Mouse (Mus musculus) left cerebral cortex, adult 2 months (tissue): Measurements from ENCODE around the gene Adamtsl5. TPM values are rescaled to one million over a fixed set of nuclear protein-coding genes. Genes with fewer than 3 reads are reported as not detected.

ENCODE experiments used
- DNase-seq, 2 experiments: peaks; one replicate each; pipeline ENCODE4 v3.0.0; 2021 to 2022; ENCODE audit warnings: low spot score in 2 of 2, mixed read lengths in 1 of 2; ENCODE audit errors: extremely low spot score in 1 of 2
- H3K27ac ChIP-seq: fragments of 200-600 bp; 2 replicates; pipeline ENCODE4 v1.8.1; 2022
- H3K4me3 ChIP-seq: fragments of 200-600 bp; 2 replicates; pipeline ENCODE4 v1.8.1; 2022
- CTCF ChIP-seq: fragments of 200-600 bp; IDR thresholded peaks from 2 replicates; pipeline ENCODE4 v1.8.1; 2022; ENCODE audit warnings: antibody characterized with exemption, mild to moderate bottlenecking, moderate library complexity
- intact Hi-C: fragments of 180-260 bp; cut with DNase I; formaldehyde crosslinking; loops from one replicate; pipeline ENCODE4 v1.15.1; 2025
- total RNA-seq, 2 experiments: library from RNA; stranded (reverse); gene quantifications; 2 replicates each; pipeline ENCODE4 v1.2.3; 2021

The Adamtsl5 gene
- total RNA-seq, 2 experiments from 2014 or later, result 7.9 to 11.1 TPM

DNA sequence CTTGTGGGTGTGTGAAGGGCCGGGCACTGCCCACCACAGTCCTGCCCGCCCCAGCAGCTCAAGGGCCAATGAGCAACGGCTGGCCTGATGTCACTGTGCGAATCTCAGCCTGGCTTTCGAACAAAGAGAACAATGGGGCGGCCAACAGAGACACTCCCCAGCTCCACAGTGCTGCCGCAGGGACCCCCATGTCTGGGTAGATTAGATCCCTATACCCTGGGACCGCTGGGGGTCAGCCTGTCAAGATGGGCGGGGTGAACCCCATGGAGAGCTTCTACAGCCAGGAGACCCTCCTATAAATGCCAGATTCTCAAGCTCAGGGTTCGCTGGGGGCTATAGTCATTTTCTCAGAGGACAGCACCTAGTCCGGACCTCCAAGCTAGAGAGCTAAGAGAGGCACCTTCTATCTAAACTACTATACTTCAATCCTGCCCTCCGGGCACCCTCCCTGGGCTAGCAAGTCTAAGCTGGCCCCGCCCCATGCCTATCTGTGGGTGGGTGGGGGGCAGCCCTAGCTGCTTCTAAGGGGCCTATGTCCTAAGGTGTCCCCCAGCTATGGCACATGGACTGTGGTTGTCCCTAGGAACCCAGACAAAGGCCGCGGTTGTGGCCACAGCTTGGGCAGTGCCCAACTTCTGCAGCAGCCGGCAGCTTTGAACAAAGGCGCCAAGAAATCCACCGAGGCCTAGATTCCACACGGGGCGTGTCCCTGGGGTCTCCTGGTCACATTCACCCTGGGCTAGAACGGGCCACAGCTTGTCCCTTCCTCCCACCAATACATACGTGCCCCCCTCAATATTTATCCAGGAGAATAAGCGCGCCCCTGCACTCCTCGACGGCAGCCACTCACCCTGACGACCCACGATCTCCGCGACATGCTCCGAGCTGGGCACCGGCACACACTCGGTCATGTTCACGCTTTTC is 37.9 kb upstream of the Adamtsl5 start:
- no peak for TF ChIP-seq CTCF
- H3K27ac ChIP-seq, result peak overlapping the region; percentile 71
- no peak for DNase-seq
- intact Hi-C loops, result no loop called here
- H3K4me3 ChIP-seq, result peak overlapping the region; percentile 83

DNA sequence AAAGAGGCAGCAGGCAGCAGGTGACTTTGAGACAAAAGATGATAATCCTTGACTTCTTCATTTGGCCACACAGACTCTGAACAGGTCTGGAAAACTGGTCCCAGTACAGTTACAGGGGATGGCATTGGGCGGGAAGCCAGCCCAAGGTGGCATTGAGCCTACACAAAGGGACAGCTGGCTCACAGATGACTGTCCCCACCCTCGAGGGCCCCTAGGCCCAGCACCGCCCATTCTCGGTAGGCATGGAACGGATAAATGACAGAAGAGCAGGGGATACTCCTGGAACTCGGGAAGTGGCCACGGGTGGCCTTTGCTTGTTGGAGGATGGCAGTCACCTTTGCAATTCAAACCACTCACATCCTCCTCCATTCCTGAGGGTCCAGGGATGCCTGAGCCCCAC is 37.1 kb upstream of the Adamtsl5 start:
- no peak for DNase-seq
- peak overlapping the region; percentile 83 for H3K4me3 ChIP-seq
- TF ChIP-seq CTCF, result no peak
- peak overlapping the region; percentile 36; the same call in 1 of the 2 replicates for H3K27ac ChIP-seq
- intact Hi-C loops, result no loop called here

DNA sequence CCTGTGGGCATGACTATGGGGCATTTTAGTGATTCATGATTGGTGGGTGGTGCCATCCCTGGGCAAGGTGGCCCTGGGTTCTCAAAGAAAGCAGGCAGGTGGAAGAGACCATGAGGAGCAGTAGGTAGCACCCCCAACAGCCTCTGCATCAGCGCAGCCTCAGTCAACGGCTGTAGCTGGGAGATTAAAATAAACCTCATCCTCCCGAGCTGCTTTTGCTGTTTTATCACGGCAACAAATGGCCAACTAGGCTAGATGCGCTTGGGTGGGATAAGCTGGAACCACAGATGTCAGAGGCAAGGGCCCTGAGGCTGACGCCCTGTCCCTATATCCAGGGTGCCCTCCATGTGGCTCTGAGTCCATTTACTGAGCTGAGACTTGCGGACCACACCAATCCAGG is 36.5 kb upstream of the Adamtsl5 start:
- intact Hi-C loops, result no loop called here
- Histone ChIP-seq H3K27ac (0 out of 2 replicates have a peak overlapping the region, but pooled peaks have one; percentile 40), H3K4me3 (peak overlapping the region; percentile 83)
- TF ChIP-seq CTCF, result no peak
- DNase-seq, result no peak

DNA sequence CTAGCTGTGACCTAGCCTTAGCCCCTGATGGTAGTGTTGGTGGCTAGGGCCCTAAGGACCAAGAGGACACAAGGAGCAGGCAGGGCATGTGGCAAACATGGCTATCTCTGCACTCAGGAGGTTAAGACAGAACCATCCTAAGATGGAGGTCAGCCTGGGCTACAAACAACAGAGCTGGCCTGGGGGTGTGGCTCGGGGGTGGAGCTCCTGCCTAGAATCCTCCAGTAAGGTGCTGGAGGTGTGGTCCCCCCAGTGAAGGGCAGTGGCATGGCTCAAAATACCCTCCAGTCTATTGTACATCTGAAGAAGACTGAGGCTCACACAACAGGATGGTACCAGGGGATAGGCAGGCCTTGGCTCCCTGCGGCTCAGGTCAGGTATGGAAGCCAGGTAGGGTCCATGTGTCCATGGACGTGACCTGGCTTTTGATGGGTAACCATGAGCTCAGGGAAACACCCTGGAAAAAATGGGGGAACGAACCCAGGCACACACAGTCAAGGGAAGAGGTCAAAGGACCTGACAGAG is 36.0 kb upstream of the Adamtsl5 start:
- intact Hi-C loops, result no loop called here
- H3K27ac ChIP-seq, result no peak overlapping the region
- TF ChIP-seq CTCF, result no peak
- no peak for DNase-seq
- H3K4me3 ChIP-seq, result no peak overlapping the region

DNA sequence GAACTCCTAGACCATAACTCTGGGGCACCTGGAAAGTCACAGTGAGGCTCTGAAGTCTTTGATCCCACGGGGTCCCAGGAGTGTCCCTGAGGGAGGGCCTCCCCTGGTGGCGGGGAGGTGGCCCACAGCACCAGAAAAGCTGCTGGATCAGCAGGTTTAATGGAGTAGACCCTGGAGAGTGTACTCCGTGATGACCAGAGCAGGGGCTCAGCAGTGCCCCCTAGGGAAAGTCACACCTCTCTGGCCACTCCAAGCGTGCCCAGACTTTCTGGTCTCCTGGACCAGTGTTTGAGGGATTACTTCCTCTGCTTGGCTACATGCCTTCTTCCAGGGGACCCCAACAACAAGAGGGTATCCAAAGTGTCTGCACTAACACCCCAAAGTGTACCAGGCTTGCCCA is 35.2 kb upstream of the Adamtsl5 start:
- TF ChIP-seq CTCF, result peak; percentile 50
- intact Hi-C loops, result no loop called here
- Histone ChIP-seq H3K4me3 (no peak overlapping the region), H3K27ac (no peak overlapping the region)
- DNase-seq, result no peak

DNA sequence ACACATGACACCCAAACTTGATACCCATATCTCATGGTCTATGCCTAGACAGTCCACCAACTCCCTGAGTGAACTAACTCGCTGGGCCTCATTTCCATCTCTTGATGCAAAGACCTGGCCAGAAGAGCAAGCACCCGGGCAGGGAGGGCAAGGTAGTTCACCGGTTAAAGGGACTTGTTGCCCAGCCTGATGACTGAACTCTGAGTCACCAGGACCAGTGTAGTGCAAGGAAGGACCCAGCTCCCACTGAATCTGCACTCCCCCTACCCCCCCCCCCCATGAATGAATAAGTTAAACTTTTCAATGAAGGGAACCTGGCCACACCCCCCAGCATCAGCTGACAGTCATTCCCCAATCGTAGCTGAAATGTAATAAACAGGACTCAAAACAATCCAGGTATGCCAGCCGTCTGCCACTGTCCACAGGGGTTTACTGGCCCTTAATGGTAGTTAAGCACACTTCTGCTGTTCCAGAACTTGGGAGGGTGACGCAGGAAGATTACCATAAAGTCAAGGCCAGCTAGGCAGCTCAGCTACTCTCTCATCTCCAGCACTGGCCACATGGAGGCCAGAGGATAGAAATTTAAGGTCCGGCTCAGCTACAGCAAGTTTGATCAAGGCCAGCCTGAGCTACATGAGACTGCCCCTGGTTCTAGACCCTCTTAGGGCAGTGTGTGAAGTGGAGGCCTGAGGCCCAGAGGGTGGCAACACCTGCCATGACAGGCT is 34.6 kb upstream of the Adamtsl5 start:
- no peak overlapping the region for H3K4me3 ChIP-seq
- intact Hi-C loops, result no loop called here

DNA sequence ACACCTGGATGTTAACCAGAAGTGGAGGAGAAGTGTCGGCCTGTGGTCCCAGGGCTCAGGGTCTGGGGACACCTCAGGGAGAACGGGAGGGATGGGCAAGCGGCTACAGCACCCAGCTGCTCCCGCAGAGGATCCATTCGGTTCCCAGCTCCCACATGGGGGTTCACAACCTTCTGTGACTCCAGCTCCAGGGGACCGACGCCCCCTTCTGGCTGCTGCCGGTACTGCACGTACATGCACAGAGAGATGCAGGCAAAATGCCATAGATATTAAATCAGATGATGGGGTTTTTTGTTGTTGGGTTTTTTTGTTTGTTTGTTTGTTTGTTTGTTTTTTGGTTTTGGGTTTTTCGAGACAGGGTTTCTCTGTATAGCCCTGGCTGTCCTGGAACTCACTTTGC is 29.5 kb upstream of the Adamtsl5 start:
- TF ChIP-seq CTCF, result peak; percentile 64

More for the DNA sequence above, 34.6 kb upstream of the Adamtsl5 start:
- DNase-seq, result no peak
- H3K27ac ChIP-seq, result no peak overlapping the region
- TF ChIP-seq CTCF, result no peak

DNA sequence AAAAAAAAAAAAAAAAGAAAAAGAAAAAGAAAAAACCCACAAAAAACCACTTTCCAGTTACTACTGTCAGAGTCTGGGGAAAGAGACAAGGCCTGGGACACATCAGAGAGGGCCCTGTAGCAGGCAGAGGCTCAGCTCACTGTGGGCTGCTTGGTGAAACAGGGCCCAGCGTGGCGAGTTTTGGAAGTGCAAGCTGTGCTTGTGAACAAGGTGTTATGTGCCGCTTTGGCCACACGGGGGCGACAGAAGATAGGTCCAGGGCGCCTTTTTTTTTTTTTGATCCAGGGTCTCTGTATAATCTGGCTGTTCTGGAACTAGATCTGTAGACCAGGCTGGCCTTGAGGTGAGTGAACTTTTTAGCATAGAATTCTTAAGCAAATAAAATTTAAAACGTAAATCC is 27.9 kb upstream of the Adamtsl5 start:
- peak; percentile 94 for TF ChIP-seq CTCF
- intact Hi-C loops, result loop anchor here (10.0 kb wide), 1 partner anchor 201 kb away; the partner anchor contains the start of genes 1600002K03Rik and Efna2
- Histone ChIP-seq H3K27ac (no peak overlapping the region), H3K4me3 (no peak overlapping the region)
- peak; percentile 83 to 88 for DNase-seq

More for the DNA sequence above, 29.5 kb upstream of the Adamtsl5 start:
- no peak overlapping the region for H3K27ac ChIP-seq
- intact Hi-C loops, result loop anchor here (10.0 kb wide), 1 partner anchor 203 kb away; the partner anchor contains the start of genes 1600002K03Rik and Efna2
- DNase-seq, result no peak
- no peak overlapping the region for H3K4me3 ChIP-seq

DNA sequence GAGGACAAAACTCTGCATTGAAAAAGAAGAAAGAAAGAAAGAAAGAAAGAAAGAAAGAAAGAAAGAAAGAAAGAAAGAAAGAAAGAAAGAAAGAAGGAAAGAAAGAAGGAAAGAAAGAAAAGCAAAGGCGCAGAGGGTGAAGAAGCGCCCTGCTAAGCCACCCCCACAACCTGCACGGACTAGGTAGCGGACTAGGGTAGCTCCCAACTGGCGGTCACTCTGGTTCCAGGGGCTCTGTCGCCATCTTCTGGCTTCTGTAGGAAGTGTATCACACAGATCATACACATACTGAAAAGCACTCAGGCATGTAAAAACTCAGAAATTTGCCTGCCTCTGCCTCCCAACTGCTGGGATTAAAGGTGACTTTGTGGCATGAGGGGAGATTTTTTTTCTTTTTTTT is 25.9 kb upstream of the Adamtsl5 start:
- TF ChIP-seq CTCF, result peak; percentile 83
- peak; percentile 73 to 75 for DNase-seq
- no peak overlapping the region for H3K4me3 ChIP-seq
- intact Hi-C loops, result loop anchor here (1.0 to 10.0 kb wide), 4 partner anchors 23 to 199 kb away; partner anchors contain the start of genes 1600002K03Rik, Apc2 and Efna2
- no peak overlapping the region for H3K27ac ChIP-seq

DNA sequence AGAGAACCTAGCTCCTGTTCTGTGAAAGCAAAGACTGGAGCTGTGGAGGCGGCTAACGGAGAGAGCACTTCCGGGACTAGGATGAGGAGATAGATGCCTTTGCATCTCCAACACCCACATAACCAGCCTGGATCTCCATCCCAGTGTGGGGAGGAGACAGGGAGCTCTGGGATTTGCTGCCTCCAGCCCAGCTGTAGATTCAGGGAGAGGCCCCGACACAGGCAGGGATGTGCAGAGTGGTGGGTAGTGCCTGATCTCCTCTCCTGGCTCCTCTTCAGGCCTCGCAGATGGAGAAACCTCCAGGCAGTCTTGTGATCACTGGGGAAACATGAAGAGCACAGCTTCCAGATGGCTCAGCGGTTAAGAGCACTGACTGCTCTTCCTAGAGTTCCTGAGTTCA is 24.5 kb upstream of the Adamtsl5 start:
- intact Hi-C loops, result loop anchor here (10.0 kb wide), 1 partner anchor 198 kb away; the partner anchor contains the start of genes 1600002K03Rik and Efna2
- peak overlapping the region; percentile 70 for H3K27ac ChIP-seq
- peak in 1 of 2 experiments; percentile 38 for DNase-seq

DNA sequence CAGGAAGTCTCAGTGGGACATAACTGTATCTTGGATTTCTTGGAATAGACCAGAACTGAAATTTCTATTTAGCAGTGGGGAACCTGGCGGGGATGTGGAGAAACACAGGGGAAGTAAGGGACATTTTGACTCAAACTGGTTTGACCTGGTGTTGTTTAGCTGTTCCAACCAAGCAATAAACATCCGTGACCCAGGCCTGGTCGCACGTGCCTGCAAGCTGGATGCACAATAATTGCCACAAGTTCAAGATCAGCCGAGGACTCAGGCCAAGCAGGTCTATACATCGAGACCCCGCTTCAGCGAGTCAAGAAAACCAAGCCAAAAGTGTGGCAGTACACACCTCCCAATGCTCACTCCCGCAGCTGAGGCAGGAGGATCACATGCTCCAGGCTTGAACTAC is 23.8 kb upstream of the Adamtsl5 start:
- no peak for TF ChIP-seq CTCF
- intact Hi-C loops, result loop anchor here (2.0 to 10.0 kb wide), 2 partner anchors 15 to 197 kb away; partner anchors contain the start of genes 1600002K03Rik, Efna2 and Plk5
- H3K27ac ChIP-seq, result peak overlapping the region; percentile 70
- no peak for DNase-seq
- no peak overlapping the region for H3K4me3 ChIP-seq

More for the DNA sequence above, 24.5 kb upstream of the Adamtsl5 start:
- no peak overlapping the region for H3K4me3 ChIP-seq
- TF ChIP-seq CTCF, result no peak
